Mouse (Mus musculus) liver, embryonic 11.5 days (tissue): ENCODE results near the gene Olfr1395. TPM values are rescaled to one million over a fixed set of nuclear protein-coding genes. Genes with fewer than 3 reads are reported as not detected.
"Not testable (repeated sequence)": the region's sequence is repeated elsewhere in the genome, so short reads cannot be mapped to it uniquely, and the experiment has no call there.

Experiments used
- ATAC-seq: fragments of 200-750 bp; cut with Nextera tagmentation; replicated peaks from 2 replicates; pipeline ENCODE4 v1.8.0; 2017; ENCODE audit warnings: moderate number of reproducible peaks, mild to moderate bottlenecking, moderate TSS enrichment, moderate library complexity; ENCODE audit not compliant: low FRiP score
- DNase-seq: peaks from one replicate; pipeline ENCODE4 v3.0.0-alpha.2; 2017; ENCODE audit warnings: low spot score
- H3K27ac ChIP-seq: fragments of 300-500 bp; sonication (generic); 2 replicates; pipeline ENCODE4 v1.5.1; 2014; ENCODE audit warnings: mild to moderate bottlenecking, low read depth, low read length, control low read depth
- H3K27me3 ChIP-seq: fragments of 300-500 bp; sonication (generic); replicated peaks from 2 replicates; pipeline ENCODE4 v1.6.1; 2014; ENCODE audit warnings: low read length, mixed read lengths; ENCODE audit not compliant: control insufficient read depth, insufficient read depth
- H3K36me3 ChIP-seq: fragments of 300-500 bp; sonication (generic); 2 replicates; pipeline ENCODE4 v1.6.1; 2014; ENCODE audit warnings: mild to moderate bottlenecking, low read length, moderate library complexity, mixed read lengths; ENCODE audit not compliant: control insufficient read depth, insufficient read depth
- H3K4me1 ChIP-seq: fragments of 300-500 bp; sonication (generic); replicated peaks from 2 replicates; pipeline ENCODE4 v1.6.1; 2014; ENCODE audit warnings: low read length, mixed read lengths; ENCODE audit not compliant: control insufficient read depth, insufficient read depth
- H3K4me2 ChIP-seq: fragments of 300-500 bp; sonication (generic); 2 replicates; pipeline ENCODE4 v1.6.1; 2014; ENCODE audit warnings: mild to moderate bottlenecking, control low read depth, moderate library complexity
- H3K4me3 ChIP-seq: fragments of 300-500 bp; sonication (generic); 2 replicates; pipeline ENCODE4 v1.5.1; 2014; ENCODE audit warnings: low read depth, low read length, control low read depth
- H3K9ac ChIP-seq: fragments of 300-500 bp; sonication (generic); 2 replicates; pipeline ENCODE4 v1.6.1; 2014; ENCODE audit warnings: low read depth, low read length, control low read depth
- H3K9me3 ChIP-seq: fragments of 300-500 bp; sonication (generic); 2 replicates; pipeline ENCODE4 v1.6.1; 2016; ENCODE audit warnings: low read length, inconsistent platforms, mixed read lengths; ENCODE audit not compliant: control insufficient read depth
- WGBS: fragments of 180-500 bp; shearing (Covaris S2); extraction: QIAGEN DNeasy Blood & Tissue Kit; methylation state at CpG from one replicate; pipeline ENCODE4 v1.1.7; 2014; 5-methylcytosine and 5-hydroxymethylcytosine counted together
- polyA plus RNA-seq: library from polyadenylated mRNA; unstranded; fragments of >200 nt; fragmentation: Nextera tagmentation; extraction: Ambion mirVana; gene quantifications from 2 replicates; pipeline ENCODE4 v1.2.1, GENCODE M21; 2014

The Olfr1395 gene
- polyA plus RNA-seq, 1 experiment from 2014 or later, result not detected

GRCm38 (mm10) chr11:49187701-49188100, 45.6 kb downstream of the Olfr1395 start:
- H3K36me3 ChIP-seq, result no peaks in the 10 kb centered on the region
- no peak overlapping the region for H3K4me2 ChIP-seq
- ATAC-seq (no peak), DNase-seq (no peak)
- no peaks in the 10 kb centered on the region for H3K27me3 ChIP-seq
- no peak overlapping the region for H3K27ac ChIP-seq
- H3K4me1 ChIP-seq, result no peaks in the 10 kb centered on the region
- no peak overlapping the region for H3K4me3 ChIP-seq
- WGBS, result 69% methylated on average over 10 of the region's 10 CpGs
- H3K9me3 ChIP-seq, result no peaks in the 10 kb centered on the region
- H3K9ac ChIP-seq, result no peak overlapping the region

GRCm38 (mm10) chr11:49189737-49190136, 47.7 kb downstream of the Olfr1395 start:
- Histone ChIP-seq H3K9me3 (no peaks in the 10 kb centered on the region), H3K27me3 (no peaks in the 10 kb centered on the region), H3K27ac (no peak overlapping the region), H3K4me1 (no peaks in the 10 kb centered on the region), H3K4me2 (no peak overlapping the region), H3K4me3 (no peak overlapping the region), H3K36me3 (no peaks in the 10 kb centered on the region), H3K9ac (no peak overlapping the region)
- WGBS, result 2% methylated on average over 7 of the region's 7 CpGs
- ATAC-seq, result no peak
- DNase-seq, result no peak

GRCm38 (mm10) chr11:49191083-49191482, 49.0 kb downstream of the Olfr1395 start:
- Histone ChIP-seq H3K4me3 (no peak overlapping the region), H3K27ac (no peak overlapping the region), H3K4me2 (no peak overlapping the region), H3K9ac (no peak overlapping the region), H3K27me3 (no peaks in the 10 kb centered on the region), H3K36me3 (no peaks in the 10 kb centered on the region), H3K9me3 (no peaks in the 10 kb centered on the region), H3K4me1 (no peaks in the 10 kb centered on the region)
- ATAC-seq (no peak), DNase-seq (no peak)
- 43% methylated on average over 2 of the region's 2 CpGs for WGBS

GRCm38 (mm10) chr11:49194771-49195170, 52.7 kb downstream of the Olfr1395 start:
- not testable (repeated sequence) for H3K4me2 ChIP-seq, H3K27ac ChIP-seq, H3K36me3 ChIP-seq, H3K9ac ChIP-seq, ATAC-seq, H3K9me3 ChIP-seq, H3K27me3 ChIP-seq, H3K4me3 ChIP-seq, H3K4me1 ChIP-seq, DNase-seq
- WGBS, result 91% methylated on average over 9 of the region's 9 CpGs

- Histone ChIP-seq H3K4me2 (no peak overlapping the region), H3K9me3 (peaks cover 3% of the 10 kb centered on the region; the same call in 1 of the 2 replicates), H3K27me3 (no peaks in the 10 kb centered on the region), H3K36me3 (no peaks in the 10 kb centered on the region), H3K27ac (peak overlapping the region; percentile 15; the same call in 1 of the 2 replicates), H3K4me3 (no peak overlapping the region), H3K9ac (no peak overlapping the region), H3K4me1 (no peaks in the 10 kb centered on the region)
- no peak for DNase-seq
- no peak for ATAC-seq
- WGBS, result 55% methylated on average over 7 of the region's 7 CpGs
These were observed 53.8 kb downstream of the Olfr1395 start for GRCm38 (mm10) chr11:49195819-49196322.

Other genes with a start within 250 kb of the Olfr1395 start
- gene Gm5431, start 240.1 kb upstream of the Olfr1395 start, polyA plus RNA-seq, result 0.16 and 0.30 TPM in 2 replicates
- 1.7 and 2.2 TPM in 2 replicates for gene Psme2b, start 196.1 kb upstream of the Olfr1395 start, polyA plus RNA-seq
- 0.10 TPM in 1 of 2 replicates, not detected in the other for gene Olfr56, start 163.4 kb upstream of the Olfr1395 start, polyA plus RNA-seq
- 0.48 and 0.51 TPM in 2 replicates for gene 9930111J21Rik1, start 162.9 kb upstream of the Olfr1395 start, polyA plus RNA-seq
- gene Gm12185, start 150.0 kb upstream of the Olfr1395 start, polyA plus RNA-seq, result 0.06 TPM in 1 of 2 replicates, not detected in the other
- 0.29 TPM in 1 of 2 replicates, not detected in the other for gene Tgtp1, start 148.1 kb upstream of the Olfr1395 start, polyA plus RNA-seq
- gene 9930111J21Rik2, start 91.0 kb upstream of the Olfr1395 start, polyA plus RNA-seq, result 0.30 and 0.31 TPM in 2 replicates
- gene Tgtp2, start 78.1 kb upstream of the Olfr1395 start, polyA plus RNA-seq, result 0.23 and 0.58 TPM in 2 replicates
- 6.0 and 8.2 TPM in 2 replicates for gene Ifi47, start 65.7 kb upstream of the Olfr1395 start, polyA plus RNA-seq
- not detected in 2 replicates for gene Olfr1396, start 27.4 kb upstream of the Olfr1395 start, polyA plus RNA-seq
- not detected in 2 replicates for gene Olfr1394, start 12.1 kb downstream of the Olfr1395 start, polyA plus RNA-seq
- 2.0 and 2.2 TPM in 2 replicates for gene Btnl9, start 44.9 kb downstream of the Olfr1395 start, polyA plus RNA-seq
- gene Zfp62, start 61.0 kb downstream of the Olfr1395 start, polyA plus RNA-seq, result 30.9 and 32.2 TPM in 2 replicates
- gene Mgat1, start 101.9 kb downstream of the Olfr1395 start, polyA plus RNA-seq, result 41.7 and 43.3 TPM in 2 replicates
- 0.13 TPM in 1 of 2 replicates, not detected in the other for gene Olfr1393, start 136.0 kb downstream of the Olfr1395 start, polyA plus RNA-seq
- gene Olfr1392, start 143.0 kb downstream of the Olfr1395 start, polyA plus RNA-seq, result not detected in 2 replicates
- gene Olfr10, start 162.5 kb downstream of the Olfr1395 start, polyA plus RNA-seq, result not detected in 2 replicates
- gene Olfr1391, start 180.5 kb downstream of the Olfr1395 start, polyA plus RNA-seq, result not detected in 2 replicates
- gene Olfr1390, start 192.9 kb downstream of the Olfr1395 start, polyA plus RNA-seq, result not detected in 2 replicates